Mouse (Mus musculus): ENCODE results near the gene Trp53tg5. TPM values are rescaled to one million over a fixed set of nuclear protein-coding genes. Genes with fewer than 3 reads are reported as not detected.
A peak's percentile ranks its signal among the peaks of the same experiment; 100 is the strongest.

Gene Trp53tg5
- polyA plus RNA-seq, 1 experiment from 2014 or later: not detected

GRCm38 (mm10) chr2:164438257-164438656 is 35.3 kb downstream of the Trp53tg5 start:
- H3K4me2 ChIP-seq: peak overlapping the region; percentile 45
- WGBS (ENCODE audit: insufficient replicate concordance): 43% methylated on average over 8 of the region's 8 CpGs
- H3K4me3 ChIP-seq (replicated peaks): no peak overlapping the region
- 0 out of 2 replicates have a peak, but pooled peaks have one; percentile 2 for ATAC-seq (ENCODE audit: insufficient read depth)
- H3K27me3 ChIP-seq: peaks cover 43% of the 10 kb centered on the region
- H3K9ac ChIP-seq: no peak overlapping the region
- H3K9me3 ChIP-seq (replicated peaks): no peaks in the 10 kb centered on the region
- H3K36me3 ChIP-seq (replicated peaks): no peaks in the 10 kb centered on the region
- H3K27ac ChIP-seq (replicated peaks): no peak overlapping the region
- peaks cover 12% of the 10 kb centered on the region for H3K4me1 ChIP-seq (replicated peaks)

- no peaks in the 10 kb centered on the region for H3K36me3 ChIP-seq (replicated peaks)
- H3K9ac ChIP-seq: no peak overlapping the region
- H3K4me2 ChIP-seq: peak overlapping the region; percentile 45
- peak overlapping the region; percentile 71 for H3K27ac ChIP-seq (replicated peaks)
- 36% methylated on average over 6 of the region's 6 CpGs for WGBS (ENCODE audit: insufficient replicate concordance)
- peaks cover 38% of the 10 kb centered on the region for H3K27me3 ChIP-seq
- ATAC-seq (ENCODE audit: insufficient read depth): no peak
- no peaks in the 10 kb centered on the region for H3K9me3 ChIP-seq (replicated peaks)
- H3K4me1 ChIP-seq (replicated peaks): peaks cover 12% of the 10 kb centered on the region
- no peak overlapping the region for H3K4me3 ChIP-seq (replicated peaks)
Measured at GRCm38 (mm10) chr2:164437710-164438109, 35.8 kb downstream of the Trp53tg5 start.

- Histone ChIP-seq H3K9ac (peak overlapping the region; percentile 8; the same call in 1 of the 2 replicates), H3K9me3 (replicated peaks) (no peaks in the 10 kb centered on the region), H3K27me3 (peaks cover 33% of the 10 kb centered on the region), H3K4me3 (replicated peaks) (no peak overlapping the region; the same call in 1 of the 2 replicates), H3K4me1 (replicated peaks) (peaks cover 12% of the 10 kb centered on the region), H3K4me2 (peak overlapping the region; percentile 45), H3K36me3 (replicated peaks) (no peaks in the 10 kb centered on the region), H3K27ac (replicated peaks) (peak overlapping the region; percentile 71)
- ATAC-seq (ENCODE audit: insufficient read depth): peak; percentile 33
- 36% methylated on average over 3 of the region's 3 CpGs for WGBS (ENCODE audit: insufficient replicate concordance)
Measured at GRCm38 (mm10) chr2:164436961-164437360, 36.6 kb downstream of the Trp53tg5 start.

- Histone ChIP-seq H3K36me3 (replicated peaks) (no peaks in the 10 kb centered on the region), H3K4me3 (replicated peaks) (no peak overlapping the region; the same call in 1 of the 2 replicates), H3K9ac (peak overlapping the region; percentile 8; the same call in 1 of the 2 replicates), H3K27me3 (peaks cover 32% of the 10 kb centered on the region), H3K4me1 (replicated peaks) (peaks cover 17% of the 10 kb centered on the region), H3K27ac (replicated peaks) (peak overlapping the region; percentile 71), H3K9me3 (replicated peaks) (no peaks in the 10 kb centered on the region), H3K4me2 (peak overlapping the region; percentile 45)
- ATAC-seq (ENCODE audit: insufficient read depth): no peak
- 16% methylated on average over 8 of the region's 8 CpGs for WGBS (ENCODE audit: insufficient replicate concordance)
Measured at GRCm38 (mm10) chr2:164436215-164436913, 37.2 kb downstream of the Trp53tg5 start.

DNA sequence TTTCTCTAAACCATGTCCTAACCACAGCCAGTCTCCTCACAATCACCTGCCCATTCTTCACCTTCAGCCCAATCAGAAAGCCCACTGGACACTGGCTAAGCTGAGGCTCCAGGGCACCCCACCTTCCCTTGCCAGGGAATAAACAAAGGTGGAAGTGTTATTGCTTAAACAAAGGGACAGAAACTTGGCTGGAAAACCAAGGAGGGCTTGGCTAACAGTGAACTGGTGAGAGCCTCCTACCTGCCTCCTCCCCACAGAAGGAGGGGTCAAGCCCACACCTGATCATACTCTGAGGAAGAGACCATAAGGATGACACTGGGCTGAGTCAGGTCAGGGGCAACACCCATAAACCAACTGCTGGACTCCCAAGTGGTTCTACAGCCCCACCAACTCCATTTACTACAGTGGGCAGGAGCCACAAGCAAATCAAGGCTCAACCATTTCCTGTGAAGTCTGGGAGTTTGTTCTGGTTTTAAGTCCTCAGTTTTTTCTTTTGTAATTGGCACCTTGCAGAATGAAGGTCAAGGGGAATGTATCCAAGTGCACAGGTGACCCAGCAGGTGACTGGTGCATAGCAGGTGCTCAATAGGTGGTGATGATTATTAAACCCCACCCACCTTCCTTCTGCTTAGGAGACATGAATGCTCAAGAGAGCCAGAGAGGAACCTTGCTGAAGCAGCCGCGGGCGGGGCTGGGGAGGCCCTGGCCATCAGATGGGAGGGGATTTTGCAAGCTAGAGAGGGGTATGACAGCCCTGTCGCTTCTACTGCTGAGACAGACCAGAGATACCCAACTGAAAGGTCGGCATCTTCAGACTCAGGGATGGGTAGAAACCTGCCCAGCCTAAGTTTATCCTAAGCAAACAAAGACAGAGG is 38.1 kb downstream of the Trp53tg5 start:
- Histone ChIP-seq H3K9me3 (replicated peaks) (no peaks in the 10 kb centered on the region), H3K4me2 (peak overlapping the region; percentile 14; the same call in 1 of the 2 replicates), H3K4me1 (replicated peaks) (peaks cover 16% of the 10 kb centered on the region), H3K36me3 (replicated peaks) (no peaks in the 10 kb centered on the region), H3K4me3 (replicated peaks) (no peak overlapping the region), H3K27ac (replicated peaks) (0 out of 2 replicates have a peak overlapping the region, but pooled peaks have one; percentile 2), H3K27me3 (peaks cover 23% of the 10 kb centered on the region), H3K9ac (no peak overlapping the region)
- ATAC-seq (ENCODE audit: insufficient read depth): no peak
- WGBS (ENCODE audit: insufficient replicate concordance): 11% methylated on average over 5 of the region's 5 CpGs

GRCm38 (mm10) chr2:164434681-164435080 is 38.8 kb downstream of the Trp53tg5 start:
- no peak for ATAC-seq (ENCODE audit: insufficient read depth)
- H3K36me3 ChIP-seq (replicated peaks): no peaks in the 10 kb centered on the region
- H3K9me3 ChIP-seq (replicated peaks): no peaks in the 10 kb centered on the region
- H3K27me3 ChIP-seq: peaks cover 20% of the 10 kb centered on the region; the same call in 1 of the 2 replicates
- H3K4me1 ChIP-seq (replicated peaks): peaks cover 11% of the 10 kb centered on the region
- 0 out of 2 replicates have a peak overlapping the region, but pooled peaks have one; percentile 2 for H3K27ac ChIP-seq (replicated peaks)
- H3K9ac ChIP-seq: no peak overlapping the region
- H3K4me3 ChIP-seq (replicated peaks): no peak overlapping the region
- 38% methylated on average over 3 of the region's 3 CpGs for WGBS (ENCODE audit: insufficient replicate concordance)
- H3K4me2 ChIP-seq: peak overlapping the region; percentile 13; the same call in 1 of the 2 replicates

DNA sequence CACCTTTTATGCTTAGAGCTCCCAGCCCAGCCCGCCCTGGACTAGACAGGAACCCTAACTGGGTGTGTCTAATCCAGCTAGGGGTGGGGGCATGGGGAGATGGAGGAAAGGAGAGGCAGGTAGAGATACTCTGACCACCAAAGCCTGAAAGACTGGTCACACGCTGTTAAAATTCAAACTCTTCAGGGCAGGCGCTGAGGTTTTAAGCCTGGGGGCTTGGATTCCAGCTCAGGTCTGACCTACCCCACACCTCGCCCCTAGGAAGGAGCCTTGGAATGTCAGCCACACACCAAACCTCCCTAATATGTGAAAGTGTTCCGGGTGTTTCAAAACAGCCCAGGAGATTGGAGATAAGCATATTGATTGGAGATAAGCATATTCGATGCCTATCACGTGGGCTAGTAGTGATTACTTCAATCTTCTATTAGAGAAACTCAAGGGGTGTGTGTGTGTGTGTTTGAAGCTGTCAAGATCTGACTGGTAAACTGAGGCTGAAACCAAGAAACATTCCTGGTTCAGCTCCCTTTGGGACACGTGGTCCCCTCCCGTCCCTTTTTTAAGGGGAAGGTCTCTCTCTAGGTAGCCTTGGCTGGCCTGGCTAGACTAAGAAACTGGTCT is 40.1 kb downstream of the Trp53tg5 start:
- 47% methylated on average over 9 of the region's 9 CpGs for WGBS (ENCODE audit: insufficient replicate concordance)

DNA sequence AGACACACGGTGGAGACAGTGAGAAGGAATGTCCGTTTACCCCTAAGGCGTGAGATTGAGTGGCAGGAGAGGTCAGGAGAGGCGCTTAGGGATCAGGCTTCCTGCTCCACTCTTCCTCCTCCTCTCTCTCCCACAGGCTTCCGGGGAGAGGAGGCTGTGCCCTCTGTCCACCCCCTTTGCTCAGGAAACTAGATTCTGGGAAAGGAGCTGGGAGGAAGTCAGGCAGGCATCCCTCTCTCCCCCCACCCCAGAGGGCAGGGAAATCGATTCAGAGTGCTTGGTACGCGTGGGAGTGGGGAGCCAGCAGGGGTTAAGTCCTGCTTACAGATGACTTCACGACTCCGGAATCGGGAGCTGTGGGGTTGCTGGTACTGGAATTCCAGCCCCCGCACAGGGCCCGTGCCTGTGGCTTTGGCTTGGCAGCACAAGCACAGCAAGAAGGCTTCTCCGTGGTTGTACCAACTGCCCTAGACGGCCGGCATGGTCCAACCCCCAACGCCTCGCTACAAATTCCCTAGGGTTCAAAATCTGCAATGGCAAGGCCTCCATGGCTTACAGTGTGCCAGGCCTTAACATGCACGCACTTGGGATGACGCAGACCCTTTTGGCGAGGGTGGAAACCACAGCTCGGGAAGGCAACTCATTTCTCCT is 40.9 kb downstream of the Trp53tg5 start:
- peak; percentile 4; the same call in 1 of the 2 replicates for ATAC-seq (ENCODE audit: insufficient read depth)
- 22% methylated on average over 22 of the region's 22 CpGs for WGBS (ENCODE audit: insufficient replicate concordance)
- peaks cover 31% of the 10 kb centered on the region; the same call in 1 of the 2 replicates for H3K27me3 ChIP-seq
- peak overlapping the region; percentile 2; the same call in 1 of the 2 replicates for H3K4me3 ChIP-seq (replicated peaks)
- H3K4me2 ChIP-seq: peak overlapping the region; percentile 46
- H3K9ac ChIP-seq: no peak overlapping the region
- no peaks in the 10 kb centered on the region for H3K9me3 ChIP-seq (replicated peaks)
- H3K27ac ChIP-seq (replicated peaks): peak overlapping the region; percentile 81
- H3K36me3 ChIP-seq (replicated peaks): peaks cover 15% of the 10 kb centered on the region; the same call in 1 of the 2 replicates
- H3K4me1 ChIP-seq (replicated peaks): peaks cover 11% of the 10 kb centered on the region

More for the DNA sequence above, 40.1 kb downstream of the Trp53tg5 start:
- peaks cover 9% of the 10 kb centered on the region; the same call in 1 of the 2 replicates for H3K36me3 ChIP-seq (replicated peaks)
- H3K4me2 ChIP-seq: peak overlapping the region; percentile 46
- H3K4me1 ChIP-seq (replicated peaks): peaks cover 11% of the 10 kb centered on the region
- ATAC-seq (ENCODE audit: insufficient read depth): no peak
- peak overlapping the region; percentile 81 for H3K27ac ChIP-seq (replicated peaks)
- no peaks in the 10 kb centered on the region for H3K9me3 ChIP-seq (replicated peaks)
- no peak overlapping the region for H3K9ac ChIP-seq
- H3K27me3 ChIP-seq: peaks cover 31% of the 10 kb centered on the region; the same call in 1 of the 2 replicates
- no peak overlapping the region for H3K4me3 ChIP-seq (replicated peaks)

- peaks cover 11% of the 10 kb centered on the region for H3K4me1 ChIP-seq (replicated peaks)
- H3K4me3 ChIP-seq (replicated peaks): no peak overlapping the region
- 46% methylated on average over 9 of the region's 9 CpGs for WGBS (ENCODE audit: insufficient replicate concordance)
- peak; percentile 61 for ATAC-seq (ENCODE audit: insufficient read depth)
- peak overlapping the region; percentile 81 for H3K27ac ChIP-seq (replicated peaks)
- H3K9me3 ChIP-seq (replicated peaks): no peaks in the 10 kb centered on the region
- peaks cover 21% of the 10 kb centered on the region; the same call in 1 of the 2 replicates for H3K36me3 ChIP-seq (replicated peaks)
- H3K9ac ChIP-seq: no peak overlapping the region
- H3K27me3 ChIP-seq: peaks cover 29% of the 10 kb centered on the region; the same call in 1 of the 2 replicates
- peak overlapping the region; percentile 46 for H3K4me2 ChIP-seq
Measured at GRCm38 (mm10) chr2:164431676-164432465, 41.7 kb downstream of the Trp53tg5 start.

Measured in liver, embryonic 15.5 days (tissue).